Mouse (Mus musculus) brain, embryonic 14.5 days (tissue): Measurements from ENCODE around the gene Ikzf2.

ENCODE experiments used
- CTCF ChIP-seq: fragments of 200-500 bp; IDR thresholded peaks from 2 replicates; pipeline ENCODE4 v1.5.1; 2012; ENCODE audit warnings: inconsistent platforms, mild to moderate bottlenecking, moderate library complexity, borderline replicate concordance; ENCODE audit not compliant: insufficient read depth, insufficient read length; ENCODE audit errors: extremely low read depth
- POLR2A ChIP-seq: fragments of 200-500 bp; IDR thresholded peaks from 2 replicates; pipeline ENCODE4 v1.6.1; 2012; ENCODE audit warnings: mild to moderate bottlenecking, inconsistent platforms, borderline replicate concordance; ENCODE audit not compliant: poor library complexity, insufficient read depth, insufficient read length, severe bottlenecking; ENCODE audit errors: extremely low read depth

DNA sequence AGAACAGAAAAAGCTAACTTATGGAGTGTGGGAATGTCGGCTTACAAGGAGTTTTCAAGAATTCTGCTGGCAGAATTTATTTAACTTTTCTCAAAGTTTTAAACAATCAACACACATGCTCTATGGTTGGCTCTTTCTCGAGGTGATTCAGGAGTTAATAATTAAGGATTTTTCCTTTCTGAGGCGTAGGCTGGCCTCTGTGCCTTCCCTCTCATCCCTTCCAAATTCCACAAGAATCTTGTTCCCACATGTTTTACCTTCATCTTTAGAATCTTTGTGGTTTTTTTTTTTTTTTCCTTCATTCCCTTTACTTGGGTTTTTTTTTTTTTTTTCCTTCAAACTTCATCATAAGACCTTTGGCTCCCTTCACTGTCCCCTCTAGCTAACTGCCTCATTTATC is 178.8 kb downstream of the Ikzf2 start:
- TF ChIP-seq CTCF, result no peak
- no peak for TF ChIP-seq POLR2A
